Mouse (Mus musculus) neural tube, embryonic 13.5 days (tissue): Measurements from ENCODE around the gene Ogfod2. TPM values are rescaled to one million over a fixed set of nuclear protein-coding genes. Genes with fewer than 3 reads are reported as not detected.
A peak's percentile ranks its signal among the peaks of the same experiment; 100 is the strongest.

Source experiments
- ATAC-seq: fragments of 200-750 bp; cut with Nextera tagmentation; 2 replicates; pipeline ENCODE4 v1.8.0; 2017; ENCODE audit warnings: low read depth, mild to moderate bottlenecking, moderate TSS enrichment, moderate library complexity
- H3K27ac ChIP-seq: fragments of 300-500 bp; sonication (generic); replicated peaks from 2 replicates; pipeline ENCODE4 v1.5.1; 2015; ENCODE audit warnings: moderate library complexity, mild to moderate bottlenecking, inconsistent platforms
- H3K27me3 ChIP-seq: fragments of 300-500 bp; sonication (generic); 2 replicates; pipeline ENCODE4 v1.6.1; 2015; ENCODE audit warnings: mild to moderate bottlenecking, inconsistent platforms
- H3K36me3 ChIP-seq: fragments of 300-500 bp; sonication (generic); 2 replicates; pipeline ENCODE4 v1.6.1; 2015; ENCODE audit warnings: mild to moderate bottlenecking, inconsistent platforms
- H3K4me1 ChIP-seq: fragments of 300-500 bp; sonication (generic); replicated peaks from 2 replicates; pipeline ENCODE4 v1.6.1; 2015; ENCODE audit warnings: inconsistent platforms
- H3K4me2 ChIP-seq: fragments of 300-500 bp; sonication (generic); 2 replicates; pipeline ENCODE4 v1.6.1; 2015; ENCODE audit warnings: inconsistent platforms, mild to moderate bottlenecking, moderate library complexity
- H3K4me3 ChIP-seq: fragments of 300-500 bp; sonication (generic); 2 replicates; pipeline ENCODE4 v1.5.1; 2015; ENCODE audit warnings: mild to moderate bottlenecking, inconsistent platforms
- H3K9ac ChIP-seq: fragments of 300-500 bp; sonication (generic); 2 replicates; pipeline ENCODE4 v1.6.1; 2015; ENCODE audit warnings: moderate library complexity, mild to moderate bottlenecking, inconsistent platforms
- H3K9me3 ChIP-seq: fragments of 300-500 bp; sonication (generic); 2 replicates; pipeline ENCODE4 v1.6.1; 2016; ENCODE audit warnings: inconsistent platforms
- WGBS: fragments of 180-500 bp; shearing (Covaris S2); methylation state at CpG from one replicate; pipeline ENCODE4 v1.1.7; 2015; 5-methylcytosine and 5-hydroxymethylcytosine counted together
- polyA plus RNA-seq: library from polyadenylated mRNA; unstranded; fragments of >200 nt; fragmentation: Nextera tagmentation; extraction: Ambion mirVana; gene quantifications from 2 replicates; pipeline ENCODE4 v1.2.1, GENCODE M21; 2015

Gene Ogfod2
- polyA plus RNA-seq, 1 experiment from 2014 or later: 34.1 TPM

DNA sequence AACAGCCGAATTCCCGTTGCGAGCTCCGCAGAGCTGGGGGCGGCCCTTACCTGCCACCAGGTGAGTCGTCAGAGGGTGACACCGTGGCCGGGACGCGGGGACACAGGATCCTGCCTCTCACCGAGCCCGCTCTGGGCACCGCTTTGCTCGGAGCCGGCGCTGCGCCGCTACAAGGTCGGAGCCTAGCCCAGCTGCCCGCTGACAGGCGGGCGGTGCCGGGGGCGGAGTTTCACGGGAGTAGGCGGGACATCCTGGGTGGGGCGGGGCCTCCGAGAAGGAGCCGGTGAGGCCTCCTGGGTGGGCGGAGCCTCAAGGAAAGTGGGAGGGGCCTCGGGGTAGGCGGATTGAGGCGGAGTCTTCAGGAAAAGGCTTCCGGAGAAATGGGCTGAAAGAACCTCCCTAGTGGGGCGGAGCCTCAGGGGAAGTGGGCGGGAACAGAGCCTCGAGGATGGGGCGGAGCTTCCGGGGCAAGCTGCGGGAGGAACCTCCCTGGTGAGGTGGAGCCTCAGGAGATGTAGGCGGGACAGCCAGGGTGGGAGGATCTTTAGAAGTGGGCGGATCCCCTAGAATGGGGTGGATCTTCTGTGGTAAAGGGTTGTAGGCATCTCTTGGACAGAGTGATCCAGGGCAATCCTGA is 16.4 kb upstream of the Ogfod2 start, which contains the start of gene Abcb9:
Abcb9 (minus strand) TSS at position 203 of the 637 bp plus-strand sequence.
- H3K27me3 ChIP-seq: peaks cover 21% of the 10 kb centered on the region
- H3K27ac ChIP-seq: no peak within 1 kb of the TSS
- peaks cover 7% of the 10 kb centered on the region; the same call in 1 of the 2 replicates for H3K4me1 ChIP-seq
- no peaks in the 10 kb centered on the region for H3K36me3 ChIP-seq
- H3K4me2 ChIP-seq: peak within 1 kb of the TSS; percentile 67
- H3K4me3 ChIP-seq: peak within 1 kb of the TSS; percentile 47
- 0 out of 2 replicates have a peak, but pooled peaks cover 3% of the 10 kb centered on the region for H3K9me3 ChIP-seq
- ATAC-seq: peak; percentile 71
- peak within 1 kb of the TSS; percentile 72 for H3K9ac ChIP-seq
- WGBS: 3% methylated on average over 42 of the region's 42 CpGs

DNA sequence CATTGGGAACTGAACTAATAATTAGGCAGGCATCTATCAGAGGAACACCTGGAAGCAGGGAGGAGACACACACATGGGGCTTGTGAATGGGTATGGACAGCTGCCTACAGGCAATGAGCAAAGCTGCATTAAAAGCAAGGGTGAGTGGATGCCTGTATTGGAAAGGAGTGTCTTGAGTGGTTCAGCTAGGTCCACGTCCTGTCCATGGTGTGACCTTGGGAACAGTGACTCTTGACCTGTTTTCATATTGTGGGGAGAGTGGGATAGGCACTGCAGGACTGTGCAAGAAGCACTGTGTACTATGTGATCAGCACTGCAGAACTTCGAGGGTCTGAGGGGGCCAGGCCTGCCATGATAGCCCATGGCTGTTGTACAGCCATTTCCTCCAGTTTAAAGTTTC is 13.2 kb upstream of the Ogfod2 start:
- peaks cover 18% of the 10 kb centered on the region for H3K27me3 ChIP-seq
- no peak overlapping the region for H3K9ac ChIP-seq
- H3K4me2 ChIP-seq: no peak overlapping the region
- no peak for ATAC-seq
- H3K4me3 ChIP-seq: no peak overlapping the region
- H3K9me3 ChIP-seq: 0 out of 2 replicates have a peak, but pooled peaks cover 3% of the 10 kb centered on the region
- H3K4me1 ChIP-seq: peaks cover 7% of the 10 kb centered on the region; the same call in 1 of the 2 replicates
- H3K36me3 ChIP-seq: no peaks in the 10 kb centered on the region
- 83% methylated on average over 2 of the region's 2 CpGs for WGBS
- H3K27ac ChIP-seq: no peak overlapping the region

DNA sequence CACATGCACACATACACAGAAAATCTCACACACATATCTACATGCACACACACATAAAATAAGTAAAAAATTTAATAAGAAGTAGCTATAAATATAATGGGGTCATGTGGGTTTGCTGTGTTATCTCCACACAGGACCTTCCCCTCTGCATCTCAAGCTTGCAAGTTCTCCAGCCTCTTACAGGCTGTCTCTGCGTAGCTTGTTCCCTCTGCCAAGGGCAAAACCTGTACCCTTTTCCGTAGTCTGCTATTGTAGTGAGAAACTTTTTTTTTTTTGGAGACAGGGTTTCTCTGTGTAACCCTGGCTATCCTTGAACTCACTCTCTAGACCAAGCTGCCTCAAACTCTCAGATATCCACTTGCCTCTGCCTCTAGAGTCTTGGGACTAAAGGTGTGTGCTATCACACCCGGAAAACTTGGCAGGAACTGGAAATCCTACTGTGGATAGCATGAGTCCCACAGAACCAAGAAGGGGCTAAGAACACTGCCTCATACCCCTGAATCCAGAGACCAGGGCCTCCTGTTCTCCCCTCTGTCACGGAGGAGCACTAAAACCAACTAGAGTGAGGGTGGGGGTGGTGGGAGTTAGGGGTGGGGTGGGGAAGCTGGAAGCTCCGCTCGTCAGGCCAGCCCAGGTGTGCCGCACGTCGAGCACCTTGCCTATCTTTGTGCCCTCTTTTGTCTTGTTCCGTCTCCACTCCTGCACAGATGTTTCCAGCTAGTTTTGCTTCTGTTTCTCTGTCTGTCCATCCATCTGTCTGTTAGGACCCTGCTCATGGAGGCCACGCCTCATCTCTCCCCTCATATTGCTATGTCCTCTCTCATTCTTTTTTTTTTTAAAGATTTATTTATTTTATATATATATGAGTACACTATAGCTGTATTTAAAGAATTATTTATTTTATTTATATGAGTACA is 11.7 kb upstream of the Ogfod2 start:
- peaks cover 5% of the 10 kb centered on the region; the same call in 1 of the 2 replicates for H3K27me3 ChIP-seq
- ATAC-seq: no peak
- no peak overlapping the region for H3K4me2 ChIP-seq
- H3K9ac ChIP-seq: no peak overlapping the region
- H3K4me3 ChIP-seq: no peak overlapping the region
- peaks cover 6% of the 10 kb centered on the region; the same call in 1 of the 2 replicates for H3K4me1 ChIP-seq
- WGBS: 92% methylated on average over 11 of the region's 11 CpGs
- no peak overlapping the region for H3K27ac ChIP-seq
- H3K36me3 ChIP-seq: no peaks in the 10 kb centered on the region
- H3K9me3 ChIP-seq: 0 out of 2 replicates have a peak, but pooled peaks cover 3% of the 10 kb centered on the region

DNA sequence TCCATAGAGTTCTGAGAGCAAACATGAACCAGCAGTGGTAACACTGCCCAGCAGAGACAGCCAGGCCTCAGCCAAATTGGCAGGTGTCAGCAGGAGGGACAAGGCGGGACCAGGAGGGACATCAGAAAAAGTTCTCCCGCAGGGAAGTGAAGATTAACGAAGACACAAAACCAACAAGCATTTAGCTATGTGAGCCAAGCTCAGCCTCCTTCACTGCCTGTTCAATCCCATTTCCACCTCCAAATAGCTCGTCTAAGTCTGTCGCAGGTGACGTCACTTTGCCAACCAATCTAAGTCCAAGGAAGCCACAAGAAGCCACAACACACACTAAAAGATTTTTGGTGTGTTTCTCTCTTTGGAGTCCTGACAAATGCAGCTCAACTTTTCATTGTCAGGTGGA is 9.8 kb upstream of the Ogfod2 start:
- 91% methylated on average over 6 of the region's 6 CpGs for whole genome bisulfite sequencing

DNA sequence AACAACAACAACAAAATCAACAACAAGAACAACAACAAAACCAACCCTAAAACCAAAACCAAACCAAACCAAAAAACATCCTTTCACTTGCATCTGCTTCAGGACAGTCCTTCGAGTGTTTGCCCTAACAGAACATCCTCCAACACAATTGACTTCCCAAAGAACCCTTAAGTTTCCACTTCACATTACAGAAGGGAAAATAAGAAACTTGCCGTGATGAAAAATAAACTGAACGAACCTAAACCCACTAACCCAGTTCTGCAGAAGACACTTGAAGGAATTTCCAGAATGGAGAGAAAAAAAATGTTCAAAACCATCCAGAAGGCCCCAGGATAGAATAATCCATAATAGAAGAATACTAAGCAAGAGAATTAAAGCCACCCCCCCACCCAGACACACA is 9.1 kb upstream of the Ogfod2 start:
- no peak overlapping the region for H3K27ac ChIP-seq
- no peak for ATAC-seq
- no peak overlapping the region for H3K4me2 ChIP-seq
- H3K9ac ChIP-seq: no peak overlapping the region
- WGBS: 91% methylated on average over 3 of the region's 3 CpGs
- no peaks in the 10 kb centered on the region for H3K9me3 ChIP-seq
- H3K4me1 ChIP-seq: no peaks in the 10 kb centered on the region
- H3K36me3 ChIP-seq: no peaks in the 10 kb centered on the region
- no peaks in the 10 kb centered on the region for H3K27me3 ChIP-seq
- H3K4me3 ChIP-seq: no peak overlapping the region

More for the DNA sequence above, 9.8 kb upstream of the Ogfod2 start:
- Histone ChIP-seq H3K4me2 (no peak overlapping the region), H3K4me3 (no peak overlapping the region), H3K9me3 (no peaks in the 10 kb centered on the region), H3K9ac (no peak overlapping the region), H3K27me3 (no peaks in the 10 kb centered on the region), H3K36me3 (no peaks in the 10 kb centered on the region), H3K4me1 (no peaks in the 10 kb centered on the region), H3K27ac (no peak overlapping the region)
- no peak for ATAC-seq

DNA sequence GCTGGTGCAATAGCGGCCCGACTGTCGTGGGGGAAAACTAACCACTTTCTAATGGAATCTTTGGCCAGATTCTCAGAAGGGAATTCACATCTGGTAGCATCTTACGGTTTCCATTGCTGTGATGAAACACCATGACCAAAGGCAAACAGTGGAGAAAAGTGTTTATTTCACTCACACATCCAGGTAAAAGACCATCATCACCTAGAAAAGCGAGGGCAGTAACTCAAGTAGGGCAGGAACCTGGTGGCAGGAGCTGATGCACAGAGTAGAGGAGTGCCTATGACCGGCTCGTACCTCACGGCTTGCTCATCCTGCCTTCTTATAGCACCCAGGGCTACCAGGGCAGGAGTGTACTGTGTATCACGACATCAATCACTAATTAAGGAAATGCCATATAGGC is 8.5 kb upstream of the Ogfod2 start:
- no peak overlapping the region for H3K4me2 ChIP-seq
- no peak overlapping the region for H3K4me3 ChIP-seq
- no peak for ATAC-seq
- no peak overlapping the region for H3K9ac ChIP-seq
- WGBS: 91% methylated on average over 9 of the region's 9 CpGs
- no peaks in the 10 kb centered on the region for H3K9me3 ChIP-seq
- no peak overlapping the region for H3K27ac ChIP-seq
- H3K4me1 ChIP-seq: no peaks in the 10 kb centered on the region
- no peaks in the 10 kb centered on the region for H3K27me3 ChIP-seq
- no peaks in the 10 kb centered on the region for H3K36me3 ChIP-seq

DNA sequence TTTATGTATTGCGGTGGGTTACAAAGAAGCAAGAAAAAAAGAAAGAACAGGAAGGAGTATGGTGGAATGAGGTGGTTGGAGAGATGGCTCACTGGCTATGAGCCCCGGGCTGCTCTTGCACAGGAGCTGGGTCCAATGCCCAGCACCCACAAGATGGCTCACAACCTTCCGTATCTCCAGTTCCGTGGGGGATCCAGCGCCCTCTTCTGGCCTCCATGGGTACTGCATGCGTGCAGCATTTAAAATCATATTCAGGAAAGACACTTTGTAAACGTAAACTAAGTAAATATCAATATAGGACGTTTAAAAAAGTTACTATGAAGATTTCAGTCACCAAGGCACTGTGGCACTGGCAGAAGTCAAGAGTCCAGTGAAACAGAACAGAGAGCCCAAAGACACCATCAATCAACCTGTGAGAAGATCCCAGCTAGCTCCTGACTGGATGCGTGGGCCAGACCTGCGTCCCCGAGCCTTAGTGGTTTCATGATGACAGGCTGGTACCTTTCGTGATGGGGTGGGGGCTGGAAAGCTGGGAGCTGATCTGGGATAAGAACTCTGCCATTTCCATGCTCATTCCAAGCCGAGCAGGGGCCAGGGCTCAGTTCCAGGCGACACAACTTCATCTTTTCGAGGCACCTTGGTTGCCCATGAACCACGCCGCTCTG is 888 bp upstream of the Ogfod2 start:
- Histone ChIP-seq H3K9me3 (no peaks in the 10 kb centered on the region), H3K27me3 (no peaks in the 10 kb centered on the region), H3K4me2 (peak overlapping the region; percentile 76), H3K4me3 (peak overlapping the region; percentile 59), H3K9ac (peak overlapping the region; percentile 75), H3K4me1 (peaks cover 34% of the 10 kb centered on the region), H3K36me3 (peaks cover 8% of the 10 kb centered on the region; the same call in 1 of the 2 replicates), H3K27ac (peak overlapping the region; percentile 92)
- ATAC-seq: 0 out of 2 replicates have a peak, but pooled peaks have one; percentile 9
- 23% methylated on average over 17 of the region's 17 CpGs for WGBS

DNA sequence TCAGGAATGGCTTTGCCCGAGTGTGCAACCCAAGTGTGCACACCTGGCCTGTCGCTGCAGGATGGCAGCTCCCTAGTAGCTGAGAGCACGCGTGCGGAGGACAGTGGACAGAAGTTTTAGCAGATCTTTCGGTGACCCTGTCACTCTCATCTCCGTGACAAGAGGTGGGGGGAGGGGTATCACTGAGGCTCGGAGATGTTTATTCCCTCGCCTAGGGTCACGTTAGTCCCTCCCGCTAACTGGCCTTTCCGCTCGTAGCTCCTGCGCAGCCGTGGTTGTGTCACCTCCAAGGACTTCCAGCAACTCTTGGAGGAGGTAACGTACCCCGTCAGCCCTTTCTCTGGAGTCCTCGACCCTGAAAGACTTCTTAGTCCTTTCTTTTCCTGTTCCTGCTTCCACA is 434 bp downstream of the Ogfod2 start:
- Histone ChIP-seq H3K27me3 (no peaks in the 10 kb centered on the region), H3K4me2 (peak overlapping the region; percentile 76), H3K9ac (peak overlapping the region; percentile 75), H3K4me1 (peaks cover 47% of the 10 kb centered on the region), H3K36me3 (peaks cover 9% of the 10 kb centered on the region), H3K4me3 (peak overlapping the region; percentile 59), H3K9me3 (no peaks in the 10 kb centered on the region), H3K27ac (peak overlapping the region; percentile 92)
- ATAC-seq: no peak
- under 1% methylated on average over 18 of the region's 18 CpGs for WGBS

DNA sequence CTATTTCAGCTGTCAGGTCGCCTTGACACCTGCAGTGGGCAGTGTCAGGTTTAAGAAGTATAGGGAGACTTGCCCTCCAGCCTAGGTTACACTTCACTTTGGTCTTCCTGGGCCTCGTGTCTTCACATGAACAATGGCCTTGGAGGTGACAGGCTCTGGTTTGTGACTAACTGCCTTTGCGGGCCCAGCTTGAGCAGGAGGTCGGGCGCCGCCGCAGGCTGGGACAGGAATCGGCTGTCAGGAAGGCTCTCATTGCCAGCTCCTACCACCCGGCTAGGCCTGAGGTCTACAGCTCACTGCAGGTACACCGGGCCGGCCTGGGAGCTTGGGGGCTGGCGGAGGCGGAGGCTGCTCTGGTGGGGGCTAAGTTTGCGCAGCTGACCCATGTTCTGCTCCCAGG is 933 bp downstream of the Ogfod2 start:
- peak overlapping the region; percentile 75 for H3K9ac ChIP-seq
- peaks cover 52% of the 10 kb centered on the region for H3K4me1 ChIP-seq
- peaks cover 14% of the 10 kb centered on the region for H3K36me3 ChIP-seq
- H3K27ac ChIP-seq: peak overlapping the region; percentile 92; the same call in 1 of the 2 replicates
- peak overlapping the region; percentile 76 for H3K4me2 ChIP-seq
- peak overlapping the region; percentile 59 for H3K4me3 ChIP-seq
- no peaks in the 10 kb centered on the region for H3K27me3 ChIP-seq
- ATAC-seq: no peak
- no peaks in the 10 kb centered on the region for H3K9me3 ChIP-seq
- WGBS: 16% methylated on average over 14 of the region's 14 CpGs

DNA sequence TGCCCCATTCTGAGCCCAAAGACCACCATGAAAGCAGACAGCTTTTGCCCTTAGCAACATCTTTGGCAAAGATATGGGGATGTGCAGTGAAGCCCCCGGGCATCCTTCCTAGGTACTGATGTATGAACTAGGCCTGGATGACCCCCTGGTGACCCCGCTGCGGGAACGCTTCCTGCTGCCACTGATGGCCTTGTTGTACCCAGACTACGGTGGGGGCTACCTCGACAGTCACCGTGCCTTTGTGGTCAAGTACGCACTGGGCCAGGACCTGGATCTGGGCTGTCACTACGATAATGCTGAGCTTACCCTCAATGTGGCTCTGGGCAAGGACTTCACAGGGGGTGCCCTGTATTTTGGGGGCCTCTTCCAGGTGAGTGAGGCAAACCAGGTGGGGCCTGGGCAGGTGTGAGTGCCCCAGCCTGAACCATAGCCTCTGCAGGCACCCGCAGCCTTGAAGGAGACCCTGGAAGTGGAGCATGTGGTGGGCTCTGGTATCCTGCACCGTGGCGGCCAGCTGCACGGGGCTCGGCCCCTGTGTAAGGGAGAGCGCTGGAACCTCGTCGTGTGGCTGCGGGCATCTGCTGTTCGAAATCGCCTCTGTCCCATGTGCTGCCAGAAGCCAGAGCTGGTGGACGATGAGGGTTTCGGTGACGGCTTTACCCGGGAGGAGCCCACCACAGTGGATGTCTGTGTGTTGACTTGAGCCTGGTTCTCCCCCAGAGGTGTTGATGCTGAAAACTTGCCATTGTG is 2.4 kb downstream of the Ogfod2 start:
- Histone ChIP-seq H3K9me3 (no peaks in the 10 kb centered on the region), H3K36me3 (peaks cover 28% of the 10 kb centered on the region), H3K4me2 (no peak overlapping the region), H3K4me3 (no peak overlapping the region), H3K4me1 (peaks cover 64% of the 10 kb centered on the region), H3K27me3 (no peaks in the 10 kb centered on the region), H3K27ac (no peak overlapping the region), H3K9ac (no peak overlapping the region)
- no peak for ATAC-seq
- WGBS: 91% methylated on average over 24 of the region's 24 CpGs

DNA sequence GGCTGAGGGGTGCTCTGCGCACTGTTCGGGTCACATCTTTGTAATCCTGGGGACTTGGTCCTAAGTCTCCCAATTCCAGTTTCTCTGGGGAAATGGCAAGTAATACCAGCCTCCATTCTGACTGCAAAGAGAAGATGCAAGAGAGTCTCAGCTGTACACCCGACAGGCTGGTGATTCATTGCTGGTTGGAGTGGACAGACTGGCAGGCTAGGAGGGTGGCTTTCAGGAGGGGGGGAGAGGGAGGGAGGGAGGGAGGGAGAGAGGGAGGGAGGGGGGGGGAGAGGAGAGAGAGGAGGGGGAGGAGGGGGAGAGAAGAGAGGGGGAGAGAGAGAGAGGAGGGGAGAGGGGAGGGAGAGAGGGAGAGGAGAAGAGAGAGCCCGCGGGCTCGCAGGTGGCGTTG is 3.4 kb downstream of the Ogfod2 start:
- WGBS: 21% methylated on average over 7 of the region's 7 CpGs
- peak overlapping the region; percentile 88 for H3K9ac ChIP-seq
- peaks cover 64% of the 10 kb centered on the region for H3K4me1 ChIP-seq
- H3K36me3 ChIP-seq: peaks cover 39% of the 10 kb centered on the region
- H3K27ac ChIP-seq: peak overlapping the region; percentile 86
- peak overlapping the region; percentile 96 for H3K4me2 ChIP-seq
- H3K4me3 ChIP-seq: peak overlapping the region; percentile 69
- H3K9me3 ChIP-seq: no peaks in the 10 kb centered on the region
- H3K27me3 ChIP-seq: no peaks in the 10 kb centered on the region
- ATAC-seq: no peak
